ENCODE assay signal across 8 mouse cellular contexts in genomic region chr6:135087721-135088451, GRCm38 (mm10). TPM values are rescaled to one million over a fixed set of nuclear protein-coding genes. Genes with fewer than 3 reads are reported as not detected.
A peak's percentile ranks its signal among the peaks of the same experiment; 100 is the strongest.
DNase-seq lines count a peak whose midpoint lies in the region; ATAC-seq and TF ChIP-seq lines count a peak whose summit lies in the region.

No protein-coding gene starts in this region.

- WGBS in embryonic facial prominence, embryonic 12.5 days, result 22% methylated on average over 19 of the region's 19 CpGs
- 13% methylated on average over 19 of the region's 19 CpGs for WGBS in heart, adult 2 months
- WGBS in kidney, adult 2 months, result 25% methylated on average over 19 of the region's 19 CpGs
- WGBS in limb, embryonic 13.5 days, result 8% methylated on average over 19 of the region's 19 CpGs
- 21% methylated on average over 19 of the region's 19 CpGs for WGBS in midbrain, embryonic 16.5 days

- TF ChIP-seq EP300 in heart, adult 2 months (IDR thresholded peaks at IDR 0.05; ENCODE audit: insufficient read depth, low read depth, low read length), result 0 out of 2 replicates have a peak, but pooled peaks have one; percentile 13

- H3K27me3 ChIP-seq in embryonic facial prominence, embryonic 12.5 days, result no peaks in the 10 kb centered on the region
- H3K27me3 ChIP-seq in heart, adult 2 months (ENCODE audit: control insufficient read depth, insufficient read depth, low read length), result no peaks in the 10 kb centered on the region
- no peaks in the 10 kb centered on the region for H3K27me3 ChIP-seq in kidney, adult 2 months (replicated peaks; ENCODE audit: control insufficient read depth, insufficient read depth, low read length)
- no peaks in the 10 kb centered on the region for H3K27me3 ChIP-seq in limb, embryonic 13.5 days
- peaks cover 5% of the 10 kb centered on the region; the same call in 1 of the 2 replicates for H3K27me3 ChIP-seq in midbrain, embryonic 16.5 days (ENCODE audit: control insufficient read depth, insufficient read depth, low read depth, low read length)

- peak; percentile 91 for TF ChIP-seq CTCF in heart, adult 2 months (IDR thresholded peaks at IDR 0.05)
- peak; percentile 89 for TF ChIP-seq CTCF in kidney, adult 2 months (conservative IDR thresholded peaks at IDR 0.05; ENCODE audit: insufficient read depth, insufficient read length, low read depth, low read length)

- ATAC-seq in embryonic facial prominence, embryonic 12.5 days (ENCODE audit: insufficient number of reproducible peaks, insufficient read depth, low FRiP score, low TSS enrichment), result peak; percentile 77; the same call in 1 of the 2 replicates
- peak; percentile 93 for ATAC-seq in limb, embryonic 13.5 days (ENCODE audit: low FRiP score, low read depth)
- peak; percentile 90 for ATAC-seq in midbrain, embryonic 16.5 days

- no peak overlapping the region for H3K9ac ChIP-seq in embryonic facial prominence, embryonic 12.5 days
- H3K9ac ChIP-seq in heart, adult 2 months (ENCODE audit: low read depth, low read length), result no peak overlapping the region
- no peak overlapping the region for H3K9ac ChIP-seq in limb, embryonic 13.5 days
- 0 out of 2 replicates have a peak overlapping the region, but pooled peaks have one; percentile 39 for H3K9ac ChIP-seq in midbrain, embryonic 16.5 days (ENCODE audit: low read depth, low read length)

- TF ChIP-seq POLR2A in heart, adult 2 months (IDR thresholded peaks at IDR 0.05; ENCODE audit: insufficient read depth, low read depth, low read length), result no peak
- no peak for TF ChIP-seq POLR2A in kidney, adult 2 months (IDR thresholded peaks at IDR 0.05; ENCODE audit: low read depth, low read length)

- peak overlapping the region; percentile 39 for H3K4me2 ChIP-seq in embryonic facial prominence, embryonic 12.5 days (replicated peaks)
- peak overlapping the region; percentile 60 for H3K4me2 ChIP-seq in limb, embryonic 13.5 days (replicated peaks)
- peak overlapping the region; percentile 41 for H3K4me2 ChIP-seq in midbrain, embryonic 16.5 days (ENCODE audit: low read length)

- DNase-seq in 3134 (ENCODE audit: extremely low read depth, insufficient read length, low spot score), result peak; percentile 85
- peak; percentile 66 for DNase-seq in adrenal gland, postnatal 25 days
- peak; percentile 70 to 84 for DNase-seq in heart, adult 2 months
- DNase-seq in kidney, adult 2 months, result peak; percentile 71
- DNase-seq in spleen, postnatal 10 days (ENCODE audit: low spot score in 2 of 2), result peak; percentile 68 to 84

- H3K9me3 ChIP-seq in embryonic facial prominence, embryonic 12.5 days, result no peaks in the 10 kb centered on the region
- no peaks in the 10 kb centered on the region for H3K9me3 ChIP-seq in limb, embryonic 13.5 days
- H3K9me3 ChIP-seq in midbrain, embryonic 16.5 days (replicated peaks; ENCODE audit: control insufficient read depth, low read length, poor library complexity, severe bottlenecking), result no peaks in the 10 kb centered on the region

- H3K27ac ChIP-seq in embryonic facial prominence, embryonic 12.5 days, result 0 out of 2 replicates have a peak overlapping the region, but pooled peaks have one; percentile 30
- no peak overlapping the region for H3K27ac ChIP-seq in heart, adult 2 months
- no peak overlapping the region for H3K27ac ChIP-seq in kidney, adult 2 months (ENCODE audit: insufficient read depth, low read depth, low read length)
- peak overlapping the region; percentile 35 for H3K27ac ChIP-seq in limb, embryonic 13.5 days
- H3K27ac ChIP-seq in midbrain, embryonic 16.5 days (ENCODE audit: low read length), result no peak overlapping the region

- H3K4me3 ChIP-seq in embryonic facial prominence, embryonic 12.5 days, result no peak overlapping the region
- H3K4me3 ChIP-seq in heart, adult 2 months, result no peak overlapping the region
- no peak overlapping the region for H3K4me3 ChIP-seq in kidney, adult 2 months (ENCODE audit: insufficient read depth, low read depth, low read length)
- peak overlapping the region; percentile 30 for H3K4me3 ChIP-seq in limb, embryonic 13.5 days
- no peak overlapping the region for H3K4me3 ChIP-seq in midbrain, embryonic 16.5 days (ENCODE audit: low read depth, low read length)

- no peaks in the 10 kb centered on the region for H3K36me3 ChIP-seq in embryonic facial prominence, embryonic 12.5 days
- H3K36me3 ChIP-seq in heart, adult 2 months (ENCODE audit: control insufficient read depth, insufficient read depth, low read length), result no peaks in the 10 kb centered on the region
- no peaks in the 10 kb centered on the region for H3K36me3 ChIP-seq in kidney, adult 2 months (ENCODE audit: control insufficient read depth, insufficient read depth, low read length)
- no peaks in the 10 kb centered on the region for H3K36me3 ChIP-seq in limb, embryonic 13.5 days
- no peaks in the 10 kb centered on the region for H3K36me3 ChIP-seq in midbrain, embryonic 16.5 days (ENCODE audit: control insufficient read depth, insufficient read depth, low read length)

- H3K4me1 ChIP-seq in embryonic facial prominence, embryonic 12.5 days, result peaks cover 5% of the 10 kb centered on the region; the same call in 1 of the 2 replicates
- peaks cover 1% of the 10 kb centered on the region; the same call in 1 of the 2 replicates for H3K4me1 ChIP-seq in heart, adult 2 months (ENCODE audit: control insufficient read depth, insufficient read depth, low read length)
- no peaks in the 10 kb centered on the region for H3K4me1 ChIP-seq in kidney, adult 2 months (ENCODE audit: control insufficient read depth, insufficient read depth, low read length)
- H3K4me1 ChIP-seq in limb, embryonic 13.5 days, result peaks cover 23% of the 10 kb centered on the region
- H3K4me1 ChIP-seq in midbrain, embryonic 16.5 days (ENCODE audit: control insufficient read depth, insufficient read depth, low read length), result peaks cover 5% of the 10 kb centered on the region

- intact Hi-C loops in heart, adult 2 months (cut with DNase I), result loop anchor here (1.0 to 5.0 kb wide), 4 partner anchors 56 to 313 kb away; no protein-coding TSS in a partner anchor

- no peaks in the 10 kb centered on the region for H3K79me2 ChIP-seq in heart, adult 2 months (replicated peaks; ENCODE audit: control insufficient read depth, insufficient read depth, low read length)

RNA-seq across cellular contexts. Expression of gene Gprc5a, which starts 22.4 kb away (rescaled TPM):
- total RNA-seq in adrenal gland, postnatal 25 days (2021), result 0.33 and 0.71 TPM in 2 replicates
- polyA plus RNA-seq in embryonic facial prominence, embryonic 12.5 days (2016; fragmentation: Nextera tagmentation; extraction: Ambion mirVana), result 2.2 and 2.5 TPM in 2 replicates
- 1 to 10 TPM; 1.2 to 2.9 TPM for total RNA-seq in heart, adult 2 months (2021)
- 1.4 and 3.4 TPM in 2 replicates for polyA plus RNA-seq in heart, adult 2 months (2012; rRNA removed)
- 3.3 and 4.3 TPM in 2 replicates for polyA plus RNA-seq in kidney, adult 2 months (2012; rRNA removed)
- 2.1 and 2.5 TPM in 2 replicates for polyA plus RNA-seq in limb, embryonic 13.5 days (2015; fragmentation: Nextera tagmentation; extraction: Ambion mirVana)
- 0.12 and 0.20 TPM in 2 replicates for polyA plus RNA-seq in midbrain, embryonic 16.5 days (2015; fragmentation: Nextera tagmentation; extraction: Ambion mirVana)

RNA-seq across cellular contexts. Expression of gene Gprc5d, which starts 30.2 kb away (rescaled TPM):
- not detected in 2 replicates for total RNA-seq in adrenal gland, postnatal 25 days (2021)
- not detected in 2 replicates for polyA plus RNA-seq in embryonic facial prominence, embryonic 12.5 days (2016; fragmentation: Nextera tagmentation; extraction: Ambion mirVana)
- not detected for total RNA-seq in heart, adult 2 months (2021)
- polyA plus RNA-seq in heart, adult 2 months (2012; rRNA removed), result not detected in 2 replicates
- polyA plus RNA-seq in kidney, adult 2 months (2012; rRNA removed), result 0.09 and 0.19 TPM in 2 replicates
- polyA plus RNA-seq in limb, embryonic 13.5 days (2015; fragmentation: Nextera tagmentation; extraction: Ambion mirVana), result not detected in 2 replicates
- not detected in 2 replicates for polyA plus RNA-seq in midbrain, embryonic 16.5 days (2015; fragmentation: Nextera tagmentation; extraction: Ambion mirVana)

Comparison
In these comparisons a context has a peak if more than half of its experiments do, and no peak if none do; other contexts are left out.
1. H3K27ac ChIP-seq: peak in embryonic facial prominence, embryonic 12.5 days (single experiment) and limb, embryonic 13.5 days (single experiment); none in heart, adult 2 months (single experiment), kidney, adult 2 months (single experiment) and midbrain, embryonic 16.5 days (single experiment).
2. Peak in every context shown above with its lines, with median percentiles within 50 percentile points of each other: DNase-seq, ATAC-seq and H3K4me2 ChIP-seq.